Mouse (Mus musculus): ENCODE data around the gene Desi1.

DNA sequence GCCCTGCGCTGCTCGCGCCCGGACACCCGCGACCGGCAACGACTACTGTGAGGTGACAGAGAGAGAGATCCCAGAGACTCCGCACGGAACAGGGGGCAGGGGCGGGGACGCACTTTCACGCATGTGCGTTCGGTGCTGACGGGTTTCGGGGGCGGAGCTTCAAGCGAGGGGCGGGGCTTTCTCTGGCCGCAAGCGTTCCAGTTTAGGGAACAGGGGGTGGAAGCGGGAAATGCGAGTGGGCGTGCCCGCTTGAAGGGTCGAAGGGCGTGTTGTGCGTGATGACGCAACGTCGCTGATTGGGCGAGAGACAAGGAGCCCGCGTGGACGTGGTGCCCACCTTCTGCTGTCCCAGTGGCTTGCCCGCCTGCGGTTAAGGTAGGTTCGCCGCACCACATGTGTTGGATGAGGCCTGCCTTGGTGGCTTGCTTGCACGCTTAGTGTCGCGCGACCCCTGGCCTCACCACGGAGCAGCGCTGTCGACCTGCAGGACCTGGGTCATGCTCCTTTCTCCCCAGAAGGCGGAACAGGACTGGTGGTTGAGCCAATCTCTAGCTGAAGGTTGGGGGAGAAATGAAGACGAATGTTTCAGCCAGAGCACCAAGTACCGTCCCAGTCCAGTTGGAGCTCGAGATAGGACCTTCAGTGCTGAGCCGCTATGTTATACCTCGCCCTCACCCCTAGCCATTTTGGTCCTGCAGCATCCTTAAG, 17.4 kb downstream of the Desi1 start:
- peak; percentile 54 for TF ChIP-seq CTCF (IDR thresholded peaks at IDR 0.05; ENCODE audit: low read depth)
- peak; percentile 11; the same call in 1 of the 2 replicates for TF ChIP-seq EP300 (IDR thresholded peaks at IDR 0.05; ENCODE audit: low read depth)
